Mouse (Mus musculus) spleen, adult 2 months (tissue): ENCODE results near the gene Pxmp4.

Experiments
- CTCF ChIP-seq: fragments of 200-500 bp; IDR thresholded peaks from 2 replicates; pipeline ENCODE4 v1.5.1; 2011; ENCODE audit warnings: mild to moderate bottlenecking, inconsistent platforms; ENCODE audit not compliant: insufficient read depth, insufficient read length, insufficient replicate concordance; ENCODE audit errors: extremely low read depth
- POLR2A ChIP-seq: fragments of 200-500 bp; IDR thresholded peaks from 2 replicates; pipeline ENCODE4 v1.6.1; 2011; ENCODE audit warnings: low read depth, low read length, inconsistent platforms

GRCm38 (mm10) chr2:154580586-154580985 lies 22.9 kb downstream of the Pxmp4 start:
- no peak for TF ChIP-seq CTCF
- no peak for TF ChIP-seq POLR2A
